Mouse (Mus musculus): Measurements from ENCODE around the gene Tub. TPM values are rescaled to one million over a fixed set of nuclear protein-coding genes. Genes with fewer than 3 reads are reported as not detected.

Tub gene
- polyA plus RNA-seq (2012; rRNA removed; ENCODE audit: low replicate concordance), result 0.29 and 4.1 TPM in 2 replicates

DNA sequence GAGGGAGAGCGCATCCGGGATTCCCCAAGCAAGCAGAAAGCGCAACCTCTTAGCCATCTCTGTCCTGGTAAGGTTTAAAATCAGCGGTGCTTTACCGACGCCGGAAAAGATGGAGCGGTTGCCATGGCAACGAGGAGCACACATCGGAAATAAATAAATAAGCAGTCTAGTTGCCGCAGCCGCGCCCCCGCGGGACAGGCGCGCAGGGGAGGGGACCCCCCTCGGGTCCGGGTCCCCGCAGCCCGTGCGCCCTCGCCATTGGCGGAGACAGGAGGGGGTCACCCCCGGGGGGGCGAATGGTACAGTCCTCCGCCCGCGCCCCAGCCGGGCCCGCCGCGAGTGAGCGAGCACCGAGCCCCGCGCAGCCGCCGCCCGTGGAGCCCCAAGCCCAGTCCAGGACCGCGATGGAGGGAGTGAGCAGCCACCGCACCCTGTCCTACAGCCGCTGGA is at the start of gene Tub:
Tub (plus strand) TSS at position 27 of the 450 bp plus-strand sequence.

DNA sequence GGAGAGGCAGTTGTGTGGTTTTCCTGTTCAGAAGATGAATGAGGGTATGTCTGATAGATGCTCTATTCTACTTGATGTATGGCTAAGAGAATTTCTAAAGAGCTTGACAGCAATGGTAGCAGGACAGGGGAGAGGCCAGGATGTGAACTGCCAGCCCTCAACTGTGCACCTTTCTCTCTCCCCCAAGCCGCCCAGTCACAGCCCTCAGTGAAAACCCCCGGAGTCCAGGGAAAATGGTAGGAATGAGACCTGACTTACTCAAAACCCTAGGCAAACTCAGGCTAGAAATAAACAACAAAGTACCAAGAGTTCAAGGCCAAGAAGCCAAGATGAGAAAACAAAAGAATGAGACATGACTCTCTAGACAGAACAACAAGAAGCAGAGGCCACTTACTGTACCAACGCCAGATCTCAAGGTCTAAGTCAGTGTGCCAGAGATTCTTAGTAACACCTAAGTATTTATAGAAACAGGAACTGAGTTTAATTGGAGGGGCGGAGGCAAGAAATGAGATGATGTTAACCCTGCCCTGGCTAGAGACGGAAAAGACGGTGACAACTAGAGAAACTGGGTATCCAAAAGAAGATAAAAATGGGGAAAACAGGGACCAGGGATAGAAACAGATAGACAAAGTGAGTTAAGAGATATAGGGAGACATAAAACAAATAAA is 20.3 kb upstream of the Tub start, which contains the start of gene Nlrp10:
Nlrp10 (minus strand) TSS at position 453 of the 668 bp plus-strand sequence.

DNA sequence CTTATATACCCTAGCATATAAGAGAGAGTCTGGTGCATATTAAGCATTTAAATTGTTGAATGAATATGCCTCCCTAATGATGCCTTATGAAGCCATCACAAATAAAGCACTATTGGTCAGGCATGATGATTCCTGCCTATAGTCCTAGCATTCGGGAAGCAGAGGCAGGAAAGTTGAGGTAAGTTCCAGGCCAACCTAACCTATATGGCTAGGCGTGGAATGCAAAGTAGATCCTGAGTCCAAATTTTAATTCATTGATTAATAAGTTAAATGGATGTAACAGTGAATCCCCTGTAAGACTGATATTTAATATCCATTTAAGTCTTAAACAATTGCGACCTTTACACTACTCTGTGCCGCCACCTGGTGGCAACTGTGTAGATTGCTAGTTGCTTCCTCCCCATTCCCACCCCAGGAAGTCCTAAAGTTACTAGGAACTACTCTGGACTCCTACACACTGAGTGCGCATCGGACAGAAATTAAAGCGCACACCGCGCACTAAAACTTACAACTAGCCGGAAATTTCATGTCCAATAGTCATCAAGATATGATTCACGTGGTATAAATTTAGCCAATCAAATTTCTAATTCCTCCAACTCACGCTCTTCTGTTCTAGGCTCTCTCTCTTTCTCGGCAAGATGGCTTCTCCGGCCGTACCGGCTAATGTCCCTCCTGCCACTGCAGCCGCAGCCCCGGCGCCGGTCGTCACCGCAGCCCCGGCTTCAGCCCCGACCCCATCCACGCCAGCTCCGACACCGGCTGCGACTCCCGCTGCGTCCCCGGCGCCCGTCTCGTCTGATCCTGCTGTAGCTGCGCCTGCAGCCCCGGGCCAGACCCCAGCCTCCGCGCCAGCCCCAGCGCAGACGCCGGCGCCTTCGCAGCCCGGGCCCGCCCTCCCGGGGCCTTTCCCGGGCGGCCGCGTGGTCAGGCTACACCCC is 16.1 kb upstream of the Tub start, which contains the start of gene Eif3f:
Eif3f (plus strand) TSS at position 624 of the 938 bp plus-strand sequence.

DNA sequence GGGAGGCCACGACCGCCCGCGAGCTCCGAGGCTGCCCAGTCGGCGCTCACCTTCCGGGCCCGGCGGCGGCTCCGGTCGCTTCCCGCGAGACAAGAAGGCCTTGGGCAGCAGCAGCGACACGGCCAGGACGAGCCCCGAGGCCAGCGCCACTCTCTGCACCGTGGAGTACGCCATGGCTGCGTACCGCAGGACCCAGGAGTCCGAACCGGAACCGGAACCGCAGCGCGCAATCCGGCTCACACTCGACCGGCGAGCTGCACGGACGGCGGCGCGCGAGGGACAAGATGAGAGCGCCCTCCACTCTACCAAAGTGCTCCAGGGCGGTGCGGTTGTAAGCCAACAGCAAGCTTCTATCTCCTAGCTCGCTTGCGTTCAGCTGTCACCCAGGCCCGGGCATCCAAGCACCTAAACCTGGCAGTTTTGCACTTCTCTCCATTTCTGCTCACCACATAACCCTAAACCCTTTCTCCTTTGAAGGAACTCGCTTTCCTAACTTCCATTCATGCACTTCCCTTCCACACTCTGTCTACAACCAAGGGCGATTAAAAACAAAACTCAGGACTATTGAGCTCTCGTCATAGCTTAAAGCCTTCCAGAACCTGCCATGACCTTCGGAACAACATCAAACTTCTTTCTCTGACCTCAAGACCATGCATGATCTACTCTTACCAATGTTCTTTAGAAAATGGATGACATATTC is 133.1 kb downstream of the Tub start, which contains the start of gene Ric3:
Ric3 (minus strand) TSS at position 219 of the 700 bp plus-strand sequence.

Other genes starting within 250 kb of the Tub start
- gene Olfr512, start 237.0 kb upstream of the Tub start, polyA plus RNA-seq (2012; rRNA removed; ENCODE audit: low replicate concordance), result not detected in 2 replicates
- gene Olfr513, start 199.4 kb upstream of the Tub start, polyA plus RNA-seq (2012; rRNA removed; ENCODE audit: low replicate concordance), result not detected in 2 replicates
- not detected in 2 replicates for gene Olfr514, start 124.3 kb upstream of the Tub start, polyA plus RNA-seq (2012; rRNA removed; ENCODE audit: low replicate concordance)
- gene Olfr516, start 99.8 kb upstream of the Tub start, polyA plus RNA-seq (2012; rRNA removed; ENCODE audit: low replicate concordance), result not detected in 2 replicates
- not detected in 2 replicates for gene Olfr517, start 78.0 kb upstream of the Tub start, polyA plus RNA-seq (2012; rRNA removed; ENCODE audit: low replicate concordance)
- not detected in 2 replicates for gene Olfr518, start 65.3 kb upstream of the Tub start, polyA plus RNA-seq (2012; rRNA removed; ENCODE audit: low replicate concordance)
- not detected in 2 replicates for gene Olfr519, start 55.9 kb upstream of the Tub start, polyA plus RNA-seq (2012; rRNA removed; ENCODE audit: low replicate concordance)
- gene Nlrp10, start 20.2 kb upstream of the Tub start, polyA plus RNA-seq (2012; rRNA removed; ENCODE audit: low replicate concordance), result 0.37 and 0.43 TPM in 2 replicates
- 89.9 and 146 TPM in 2 replicates for gene Eif3f, start 15.9 kb upstream of the Tub start, polyA plus RNA-seq (2012; rRNA removed; ENCODE audit: low replicate concordance)
- 0.82 and 3.7 TPM in 2 replicates for gene Ric3, start 133.0 kb downstream of the Tub start, polyA plus RNA-seq (2012; rRNA removed; ENCODE audit: low replicate concordance)
- 19.8 and 48.9 TPM in 2 replicates for gene Lmo1, start 224.9 kb downstream of the Tub start, polyA plus RNA-seq (2012; rRNA removed; ENCODE audit: low replicate concordance)